Comparison of ENCODE assay signal across 20 mouse cellular contexts in the genomic region with DNA sequence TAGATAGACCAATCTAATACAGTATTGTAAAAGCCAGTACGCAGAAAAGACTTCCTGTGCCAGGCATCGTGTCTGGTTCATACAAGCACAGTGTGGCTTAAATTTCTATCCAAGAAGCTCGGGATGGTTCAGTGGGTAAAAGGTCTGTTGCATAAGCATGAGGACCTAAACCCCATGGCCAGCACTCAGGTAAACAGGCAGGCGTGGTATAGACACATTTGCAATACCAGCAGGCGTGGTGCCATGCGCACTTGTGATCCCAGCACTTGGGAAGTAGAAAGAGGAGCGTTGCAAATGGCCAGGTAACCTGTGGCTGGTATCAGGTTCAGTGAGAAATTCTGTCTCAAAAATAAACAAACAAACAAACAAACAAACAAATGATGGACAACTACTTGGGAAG.
DNase-seq lines count a peak whose midpoint lies in the region; ATAC-seq and TF ChIP-seq lines count a peak whose summit lies in the region.
"Had no signal": no experiment of that assay in that cellular context is flagged by ENCODE, and none has a peak within 500 bp of the region (broad histone marks: within the 10 kb centered on the region; RNA-seq: fewer than 3 reads in every experiment).

No protein-coding gene starts in this region.

- peak overlapping the region; percentile 72; the same call in 1 of the 2 replicates for H3K27ac ChIP-seq in kidney, embryonic 15.5 days
- H3K27ac ChIP-seq in liver, embryonic 15.5 days (replicated peaks), result no peak overlapping the region
- peak overlapping the region; percentile 79 for H3K27ac ChIP-seq in liver, postnatal 0 days (ENCODE audit: low read depth)
- H3K27ac ChIP-seq: embryonic facial prominence, embryonic 12.5 days; gastrocnemius, adult 2 months; hindbrain, embryonic 15.5 days; limb, embryonic 13.5 days; neural tube, embryonic 13.5 days had no signal

- peaks cover 61% of the 10 kb centered on the region for H3K4me1 ChIP-seq in kidney, embryonic 15.5 days
- H3K4me1 ChIP-seq in liver, embryonic 15.5 days (replicated peaks), result peaks cover 52% of the 10 kb centered on the region
- peaks cover 34% of the 10 kb centered on the region for H3K4me1 ChIP-seq in liver, postnatal 0 days (ENCODE audit: insufficient read depth)

- DNase-seq in kidney, adult 9 months, result no peak
- no peak for DNase-seq in liver
- DNase-seq in liver, postnatal 0 days, result peak; percentile 62
- peak; percentile 31 to 55 for DNase-seq in lung, postnatal 4 days
- DNase-seq: adrenal gland, adult 2 months; gastrocnemius, adult 2 months; kidney, postnatal 10 days; layer of hippocampus, postnatal 36 days; midbrain, embryonic 14.5 days; right cerebral cortex, postnatal 25 days; spleen, adult 18-20 months had no signal

- no peak overlapping the region for H3K4me2 ChIP-seq in kidney, embryonic 15.5 days
- H3K4me2 ChIP-seq in liver, embryonic 15.5 days, result peak overlapping the region; percentile 13; the same call in 1 of the 2 replicates
- 0 out of 2 replicates have a peak overlapping the region, but pooled peaks have one; percentile 33 for H3K4me2 ChIP-seq in liver, postnatal 0 days (ENCODE audit: low read depth, low read length)
- H3K4me2 ChIP-seq: embryonic facial prominence, embryonic 12.5 days; hindbrain, embryonic 15.5 days; limb, embryonic 13.5 days; neural tube, embryonic 13.5 days had no signal

- H3K27me3 ChIP-seq in kidney, embryonic 15.5 days, result no peaks in the 10 kb centered on the region
- no peaks in the 10 kb centered on the region for H3K27me3 ChIP-seq in liver, embryonic 15.5 days
- no peaks in the 10 kb centered on the region for H3K27me3 ChIP-seq in liver, postnatal 0 days (ENCODE audit: insufficient read depth, low read length)
- H3K27me3 ChIP-seq: embryonic facial prominence, embryonic 12.5 days; hindbrain, embryonic 15.5 days; limb, embryonic 13.5 days; neural tube, embryonic 13.5 days had no signal

- no peak overlapping the region for H3K9ac ChIP-seq in kidney, embryonic 15.5 days
- no peak overlapping the region for H3K9ac ChIP-seq in liver, embryonic 15.5 days
- no peak overlapping the region for H3K9ac ChIP-seq in liver, postnatal 0 days (replicated peaks)
- H3K9ac ChIP-seq: embryonic facial prominence, embryonic 12.5 days; hindbrain, embryonic 15.5 days; limb, embryonic 13.5 days; neural tube, embryonic 13.5 days had no signal

- H3K4me3 ChIP-seq in kidney, embryonic 15.5 days (replicated peaks), result no peak overlapping the region
- no peak overlapping the region for H3K4me3 ChIP-seq in liver, embryonic 15.5 days (replicated peaks)
- no peak overlapping the region for H3K4me3 ChIP-seq in liver, postnatal 0 days (ENCODE audit: low read depth, low read length)
- H3K4me3 ChIP-seq: embryonic facial prominence, embryonic 12.5 days; erythroblast, embryonic 14.5 days; gastrocnemius, adult 2 months; heart, embryonic 10.5 days; hindbrain, embryonic 15.5 days; limb, embryonic 13.5 days; neural tube, embryonic 13.5 days had no signal

- no peaks in the 10 kb centered on the region for H3K9me3 ChIP-seq in kidney, embryonic 15.5 days (replicated peaks)
- no peaks in the 10 kb centered on the region for H3K9me3 ChIP-seq in liver, embryonic 15.5 days (replicated peaks)
- H3K9me3 ChIP-seq in liver, postnatal 0 days (ENCODE audit: low read length), result no peaks in the 10 kb centered on the region
- H3K9me3 ChIP-seq: embryonic facial prominence, embryonic 12.5 days; heart, embryonic 10.5 days; hindbrain, embryonic 15.5 days; limb, embryonic 13.5 days; neural tube, embryonic 13.5 days had no signal

- no peak for ATAC-seq in kidney, embryonic 15.5 days (replicated peaks; ENCODE audit: low FRiP score)
- no peak for ATAC-seq in liver, embryonic 15.5 days (ENCODE audit: insufficient read depth)
- peak; percentile 73 for ATAC-seq in liver, postnatal 0 days
- no peak for ATAC-seq in erythroblast, adult 5-6 weeks (replicated peaks; ENCODE audit: low FRiP score, poor library complexity, severe bottlenecking)

- TF ChIP-seq CTCF in liver, postnatal 0 days (IDR thresholded peaks at IDR 0.05; ENCODE audit: low read depth), result no peak

- H3K36me3 ChIP-seq in kidney, embryonic 15.5 days, result no peaks in the 10 kb centered on the region
- no peaks in the 10 kb centered on the region for H3K36me3 ChIP-seq in liver, embryonic 15.5 days (replicated peaks)
- H3K36me3 ChIP-seq in liver, postnatal 0 days (replicated peaks; ENCODE audit: insufficient read depth, low read length), result 0 out of 2 replicates have a peak, but pooled peaks cover 2% of the 10 kb centered on the region
- H3K36me3 ChIP-seq: embryonic facial prominence, embryonic 12.5 days; heart, embryonic 10.5 days; limb, embryonic 13.5 days had no signal

- WGBS in kidney, embryonic 15.5 days, result 92% methylated on average over 7 of the region's 7 CpGs
- WGBS in liver, embryonic 15.5 days (ENCODE audit: insufficient replicate concordance), result 73% methylated on average over 7 of the region's 7 CpGs
- 65% methylated on average over 7 of the region's 7 CpGs for WGBS in liver, postnatal 0 days (ENCODE audit: insufficient replicate concordance)

- peak; percentile 64 for TF ChIP-seq EP300 in liver, postnatal 0 days (IDR thresholded peaks at IDR 0.05; ENCODE audit: low read depth)

Comparison
In these comparisons a context has a peak if more than half of its experiments do, and no peak if none do; other contexts are left out.
1. DNase-seq: peak in liver, postnatal 0 days (single experiment) and lung, postnatal 4 days (2 of 2); none in kidney, adult 9 months (single experiment) and liver (single experiment).